ENCODE assay signal across 8 mouse cellular contexts in the genomic region with DNA sequence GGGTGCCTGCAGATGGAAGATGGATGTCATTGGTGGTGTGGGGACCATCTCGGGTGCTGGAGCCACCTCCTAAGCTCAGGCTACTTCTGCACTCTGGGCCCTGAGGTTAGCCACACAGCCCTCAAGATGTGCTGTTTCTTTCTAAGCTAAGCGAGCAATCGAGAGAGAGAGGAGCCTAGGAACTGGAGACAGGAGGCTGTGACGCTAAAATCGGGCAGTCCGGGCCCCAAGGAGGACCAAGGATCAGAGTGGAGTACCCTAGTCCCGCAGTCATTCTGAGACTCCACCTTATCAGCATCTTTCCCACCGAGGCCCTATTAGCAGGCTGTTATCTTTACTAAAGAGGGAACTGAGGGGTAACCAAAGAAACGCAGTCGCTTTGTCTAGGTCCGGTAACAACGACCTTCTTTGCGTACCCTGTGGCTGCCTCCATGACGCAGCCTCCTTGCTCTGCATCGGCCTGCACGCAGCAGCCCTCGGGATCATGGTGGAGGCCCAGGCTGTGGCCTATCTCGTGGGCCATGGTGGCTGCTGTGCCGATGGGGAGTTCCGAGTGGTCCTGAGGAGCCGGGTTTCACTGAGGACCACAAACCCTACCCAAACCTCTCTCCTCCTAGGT. TPM values are rescaled to one million over a fixed set of nuclear protein-coding genes. Genes with fewer than 3 reads are reported as not detected.
DNase-seq lines count a peak whose midpoint lies in the region; ATAC-seq lines count a peak whose summit lies in the region.

No protein-coding gene starts in this region.

- peak overlapping the region; percentile 36 for H3K4me3 ChIP-seq in kidney, embryonic 15.5 days (replicated peaks)
- peak overlapping the region; percentile 29 for H3K4me3 ChIP-seq in embryonic facial prominence, embryonic 11.5 days (ENCODE audit: low read depth, low read length)
- peak overlapping the region; percentile 34 for H3K4me3 ChIP-seq in hindbrain, embryonic 15.5 days
- peak overlapping the region; percentile 38 for H3K4me3 ChIP-seq in midbrain, embryonic 16.5 days (ENCODE audit: low read depth, low read length)

- 6% methylated on average over 21 of the region's 21 CpGs for WGBS in kidney, embryonic 15.5 days
- 2% methylated on average over 21 of the region's 21 CpGs for WGBS in embryonic facial prominence, embryonic 11.5 days
- 4% methylated on average over 21 of the region's 21 CpGs for WGBS in hindbrain, embryonic 15.5 days
- WGBS in midbrain, embryonic 16.5 days, result 4% methylated on average over 21 of the region's 21 CpGs

- no peaks in the 10 kb centered on the region for H3K36me3 ChIP-seq in kidney, embryonic 15.5 days
- H3K36me3 ChIP-seq in embryonic facial prominence, embryonic 11.5 days (replicated peaks; ENCODE audit: control insufficient read depth, insufficient read depth, low read depth, low read length), result no peaks in the 10 kb centered on the region
- H3K36me3 ChIP-seq in hindbrain, embryonic 15.5 days, result no peaks in the 10 kb centered on the region
- H3K36me3 ChIP-seq in midbrain, embryonic 16.5 days (ENCODE audit: control insufficient read depth, insufficient read depth, low read length), result no peaks in the 10 kb centered on the region

- no peak for ATAC-seq in kidney, embryonic 15.5 days (replicated peaks; ENCODE audit: low FRiP score)
- no peak for ATAC-seq in embryonic facial prominence, embryonic 11.5 days (replicated peaks; ENCODE audit: insufficient number of reproducible peaks, low FRiP score, low TSS enrichment, low read depth)
- ATAC-seq in hindbrain, embryonic 15.5 days (ENCODE audit: low FRiP score, low read depth), result no peak
- no peak for ATAC-seq in midbrain, embryonic 16.5 days

- no peak overlapping the region for H3K27ac ChIP-seq in kidney, embryonic 15.5 days
- no peak overlapping the region for H3K27ac ChIP-seq in embryonic facial prominence, embryonic 11.5 days (replicated peaks; ENCODE audit: low read depth, low read length)
- no peak overlapping the region for H3K27ac ChIP-seq in hindbrain, embryonic 15.5 days (replicated peaks)
- no peak overlapping the region for H3K27ac ChIP-seq in midbrain, embryonic 16.5 days (ENCODE audit: low read length)

- peak overlapping the region; percentile 62 for H3K4me2 ChIP-seq in kidney, embryonic 15.5 days
- peak overlapping the region; percentile 55 for H3K4me2 ChIP-seq in embryonic facial prominence, embryonic 11.5 days (ENCODE audit: low read depth, low read length)
- H3K4me2 ChIP-seq in hindbrain, embryonic 15.5 days, result peak overlapping the region; percentile 62
- H3K4me2 ChIP-seq in midbrain, embryonic 16.5 days (ENCODE audit: low read length), result peak overlapping the region; percentile 66

- no peak for DNase-seq in kidney, adult 18-20 months
- DNase-seq in embryonic facial prominence, embryonic 11.5 days (ENCODE audit: low spot score), result no peak
- DNase-seq in adrenal gland, adult (ENCODE audit: inconsistent age in 2 of 2, low spot score in 1 of 2), result no peak
- DNase-seq in thymus, postnatal 0 days (ENCODE audit: low spot score), result no peak
- DNase-seq in adrenal gland, postnatal 4 days (ENCODE audit: low spot score in 2 of 2), result no peak

- no peaks in the 10 kb centered on the region for H3K9me3 ChIP-seq in kidney, embryonic 15.5 days (replicated peaks)
- H3K9me3 ChIP-seq in embryonic facial prominence, embryonic 11.5 days (replicated peaks; ENCODE audit: control insufficient read depth, low read length), result no peaks in the 10 kb centered on the region
- H3K9me3 ChIP-seq in hindbrain, embryonic 15.5 days, result no peaks in the 10 kb centered on the region
- H3K9me3 ChIP-seq in midbrain, embryonic 16.5 days (replicated peaks; ENCODE audit: control insufficient read depth, low read length, poor library complexity, severe bottlenecking), result no peaks in the 10 kb centered on the region

- peaks cover 55% of the 10 kb centered on the region for H3K27me3 ChIP-seq in kidney, embryonic 15.5 days
- peaks cover 41% of the 10 kb centered on the region for H3K27me3 ChIP-seq in embryonic facial prominence, embryonic 11.5 days (ENCODE audit: control insufficient read depth, insufficient read depth, low read length)
- peaks cover 48% of the 10 kb centered on the region for H3K27me3 ChIP-seq in hindbrain, embryonic 15.5 days
- H3K27me3 ChIP-seq in midbrain, embryonic 16.5 days (ENCODE audit: control insufficient read depth, insufficient read depth, low read depth, low read length), result peaks cover 40% of the 10 kb centered on the region

- peaks cover 42% of the 10 kb centered on the region for H3K4me1 ChIP-seq in kidney, embryonic 15.5 days
- no peaks in the 10 kb centered on the region; the same call in 1 of the 2 replicates for H3K4me1 ChIP-seq in embryonic facial prominence, embryonic 11.5 days (ENCODE audit: control insufficient read depth, insufficient read depth, low read length)
- peaks cover 31% of the 10 kb centered on the region for H3K4me1 ChIP-seq in hindbrain, embryonic 15.5 days (replicated peaks)
- peaks cover 16% of the 10 kb centered on the region for H3K4me1 ChIP-seq in midbrain, embryonic 16.5 days (ENCODE audit: control insufficient read depth, insufficient read depth, low read length)

- H3K9ac ChIP-seq in kidney, embryonic 15.5 days, result no peak overlapping the region; the same call in 1 of the 2 replicates
- H3K9ac ChIP-seq in embryonic facial prominence, embryonic 11.5 days (replicated peaks; ENCODE audit: low read length), result peak overlapping the region; percentile 5
- H3K9ac ChIP-seq in hindbrain, embryonic 15.5 days, result peak overlapping the region; percentile 29; the same call in 1 of the 2 replicates
- H3K9ac ChIP-seq in midbrain, embryonic 16.5 days (ENCODE audit: low read depth, low read length), result peak overlapping the region; percentile 51

RNA-seq across cellular contexts. Expression of gene Adam33, which starts 8.9 kb away (rescaled TPM):
- polyA plus RNA-seq in kidney, embryonic 15.5 days (2015; fragmentation: Nextera tagmentation; extraction: Ambion mirVana), result 3.6 and 4.9 TPM in 2 replicates
- polyA plus RNA-seq in embryonic facial prominence, embryonic 11.5 days (2014; fragmentation: Nextera tagmentation; extraction: Ambion mirVana), result 0.57 and 0.80 TPM in 2 replicates
- polyA plus RNA-seq in hindbrain, embryonic 15.5 days (2015; fragmentation: Nextera tagmentation; extraction: Ambion mirVana), result 1.0 and 2.3 TPM in 2 replicates
- 1.2 and 1.5 TPM in 2 replicates for polyA plus RNA-seq in midbrain, embryonic 16.5 days (2015; fragmentation: Nextera tagmentation; extraction: Ambion mirVana)
- polyA plus RNA-seq in thymus, postnatal 0 days (2015; fragmentation: Nextera tagmentation; extraction: Ambion mirVana), result 0.91 and 1.1 TPM in 2 replicates
- total RNA-seq in adrenal gland, postnatal 4 days (2021), result 1 to 10 TPM; 5.6 to 6.8 TPM

RNA-seq across cellular contexts. Expression of gene Gfra4, which starts 11.9 kb away (rescaled TPM):
- 15.1 and 17.0 TPM in 2 replicates for polyA plus RNA-seq in kidney, embryonic 15.5 days (2015; fragmentation: Nextera tagmentation; extraction: Ambion mirVana)
- 13.3 and 15.3 TPM in 2 replicates for polyA plus RNA-seq in embryonic facial prominence, embryonic 11.5 days (2014; fragmentation: Nextera tagmentation; extraction: Ambion mirVana)
- polyA plus RNA-seq in hindbrain, embryonic 15.5 days (2015; fragmentation: Nextera tagmentation; extraction: Ambion mirVana), result 45.0 and 52.9 TPM in 2 replicates
- polyA plus RNA-seq in midbrain, embryonic 16.5 days (2015; fragmentation: Nextera tagmentation; extraction: Ambion mirVana), result 45.9 and 49.8 TPM in 2 replicates
- polyA plus RNA-seq in thymus, postnatal 0 days (2015; fragmentation: Nextera tagmentation; extraction: Ambion mirVana), result 3.2 and 3.9 TPM in 2 replicates
- 10 to 100 TPM; 10.1 to 11.4 TPM for total RNA-seq in adrenal gland, postnatal 4 days (2021)

RNA-seq across cellular contexts. Expression of gene Siglec1, which starts 31.8 kb away (rescaled TPM):
- polyA plus RNA-seq in kidney, embryonic 15.5 days (2015; fragmentation: Nextera tagmentation; extraction: Ambion mirVana), result 0.35 and 0.49 TPM in 2 replicates
- polyA plus RNA-seq in embryonic facial prominence, embryonic 11.5 days (2014; fragmentation: Nextera tagmentation; extraction: Ambion mirVana), result 0.07 and 0.11 TPM in 2 replicates
- 0.22 and 0.63 TPM in 2 replicates for polyA plus RNA-seq in hindbrain, embryonic 15.5 days (2015; fragmentation: Nextera tagmentation; extraction: Ambion mirVana)
- polyA plus RNA-seq in midbrain, embryonic 16.5 days (2015; fragmentation: Nextera tagmentation; extraction: Ambion mirVana), result 0.15 and 0.18 TPM in 2 replicates
- polyA plus RNA-seq in thymus, postnatal 0 days (2015; fragmentation: Nextera tagmentation; extraction: Ambion mirVana), result 0.56 and 0.63 TPM in 2 replicates
- total RNA-seq in adrenal gland, postnatal 4 days (2021), result 1 to 10 TPM; 2.6 to 3.0 TPM
